Mouse (Mus musculus) naive thymus-derived CD4-positive, alpha-beta T cell, adult 2 months (primary cell): ENCODE results near the gene Tns2.
"Not testable (repeated sequence)": the region's sequence is repeated elsewhere in the genome, so short reads cannot be mapped to it uniquely, and the experiment has no call there.

Experiments
- DNase-seq: peaks from one replicate; pipeline ENCODE4 v3.0.0-alpha.2; 2011; ENCODE audit warnings: low read depth

The Tns2 gene

DNA sequence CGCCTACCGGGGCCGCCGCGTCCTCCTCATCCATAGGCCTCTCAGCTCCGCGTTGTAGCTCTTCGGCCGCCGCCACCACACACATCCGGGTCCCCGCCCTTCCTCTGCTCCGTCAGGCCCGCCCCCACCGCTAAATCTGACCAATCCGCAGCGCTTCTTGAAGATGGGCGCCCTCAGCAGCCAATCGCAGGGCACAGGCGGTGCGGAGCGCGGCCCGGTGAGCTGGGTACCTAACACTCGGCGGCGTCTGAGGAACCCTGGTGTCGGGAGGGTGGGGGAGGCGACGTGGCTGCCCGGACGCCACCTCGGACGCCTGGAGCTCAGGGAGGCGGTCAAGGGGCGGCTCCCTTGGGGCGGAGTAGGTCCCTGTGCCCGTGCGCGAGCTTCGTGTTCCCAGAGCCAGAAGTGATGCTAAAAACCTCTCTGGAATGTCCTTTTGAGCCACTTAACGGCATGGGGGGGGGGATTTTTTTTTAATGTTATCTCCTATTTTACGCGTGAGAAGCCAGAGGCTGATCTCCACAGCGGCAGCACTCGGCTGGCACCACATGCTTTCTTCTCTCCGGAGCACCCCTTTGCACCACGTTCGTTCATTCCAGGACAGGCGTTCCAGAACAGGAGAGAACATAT, 36.0 kb downstream of the Tns2 start, which contains the start of gene Spryd3:
TSS of gene Spryd3 (minus strand) at position 106 of the 630 bp plus-strand sequence.
- DNase-seq, result peak; percentile 98

DNA sequence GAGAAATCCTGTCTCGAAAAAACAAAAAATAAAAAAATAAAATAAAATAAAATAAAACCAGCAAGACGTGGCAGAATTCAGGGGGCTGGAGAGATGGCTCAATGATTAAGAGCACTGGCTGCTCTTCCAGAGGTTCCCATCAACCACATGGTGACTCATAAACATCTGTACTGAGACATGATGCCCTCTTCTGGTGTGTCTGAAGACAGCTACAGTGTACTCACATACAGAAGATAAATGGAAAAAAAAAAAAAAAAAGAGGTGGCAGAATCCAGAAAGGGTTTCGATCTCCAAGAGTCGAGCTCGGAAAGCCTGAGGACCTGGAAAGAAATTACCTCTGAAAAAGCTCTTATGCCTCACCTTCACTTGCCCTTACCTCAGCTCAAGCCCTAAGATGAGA, 40.9 kb downstream of the Tns2 start:
- DNase-seq, result no peak

- no peak for DNase-seq
Measured at GRCm38 (mm10) chr15:102142914-102143912, 43.0 kb downstream of the Tns2 start.

DNA sequence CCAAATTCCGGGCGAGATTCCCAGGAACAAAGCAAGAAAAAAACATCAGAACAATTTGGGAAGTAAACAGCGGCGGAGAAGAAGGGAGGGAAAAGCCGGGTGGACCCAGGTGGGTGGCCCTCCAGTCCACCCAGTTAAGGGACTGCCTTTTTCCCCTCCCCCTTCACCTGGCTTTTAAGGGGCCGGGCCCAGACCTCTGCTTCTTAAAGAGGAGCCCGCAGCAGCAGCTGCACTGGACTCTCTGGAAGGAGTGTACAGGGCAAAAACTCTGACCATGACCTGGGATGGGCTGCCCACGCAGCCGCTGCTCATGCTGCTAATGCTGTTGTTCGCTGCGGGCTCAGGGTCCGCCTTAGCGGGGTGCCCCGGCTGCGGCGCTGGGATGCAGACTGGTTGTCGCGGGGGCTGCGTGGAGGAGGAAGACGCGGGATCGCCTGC, 44.1 kb downstream of the Tns2 start, which contains the start of gene Igfbp6:
TSS of gene Igfbp6 (plus strand) at position 89 of the 438 bp plus-strand sequence.
- DNase-seq, result no peak

GRCm38 (mm10) chr15:102144726-102145125, 44.5 kb downstream of the Tns2 start:
- DNase-seq, result no peak

DNA sequence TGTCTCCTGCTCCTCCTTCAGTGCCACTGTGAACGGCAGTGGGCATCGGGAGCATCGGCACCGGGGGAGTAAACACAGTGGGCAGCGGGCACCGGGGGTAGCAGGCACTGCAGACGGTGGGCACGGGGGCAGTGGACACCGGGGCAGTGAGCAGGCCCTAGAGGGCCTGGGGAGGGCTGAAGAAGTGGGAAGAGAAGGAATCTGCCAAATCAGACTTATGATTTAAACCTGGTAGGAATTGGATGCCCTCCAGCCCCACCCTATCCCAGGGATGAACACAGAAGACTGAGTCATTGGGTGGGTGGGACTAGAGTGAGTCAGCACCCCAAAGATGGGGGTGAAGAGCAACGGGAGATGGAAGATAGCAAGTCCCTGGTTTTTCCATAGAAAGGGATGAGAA, 45.1 kb downstream of the Tns2 start:
- DNase-seq, result no peak

- DNase-seq, result no peak
Measured at GRCm38 (mm10) chr15:102146089-102146488, 45.9 kb downstream of the Tns2 start.

DNA sequence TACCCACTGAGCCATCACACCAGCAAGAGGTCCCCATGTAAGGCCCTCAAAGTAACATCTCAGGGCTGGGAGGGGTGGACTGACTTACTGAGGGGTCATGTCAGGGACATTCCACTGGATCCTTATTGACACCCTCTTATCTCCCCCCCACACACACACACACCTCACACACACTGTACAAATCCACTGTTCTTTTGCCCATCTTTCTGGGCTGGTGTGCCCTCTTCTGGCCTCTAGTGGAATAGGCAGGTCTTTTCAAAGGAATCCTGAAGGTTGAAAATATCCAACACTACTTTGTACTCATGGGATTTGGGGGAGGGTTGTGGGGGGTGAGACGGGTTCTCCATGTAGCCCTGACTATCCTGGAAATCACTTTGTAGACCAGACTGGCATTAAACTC, 46.7 kb downstream of the Tns2 start:
- DNase-seq, result peak; percentile 72

DNA sequence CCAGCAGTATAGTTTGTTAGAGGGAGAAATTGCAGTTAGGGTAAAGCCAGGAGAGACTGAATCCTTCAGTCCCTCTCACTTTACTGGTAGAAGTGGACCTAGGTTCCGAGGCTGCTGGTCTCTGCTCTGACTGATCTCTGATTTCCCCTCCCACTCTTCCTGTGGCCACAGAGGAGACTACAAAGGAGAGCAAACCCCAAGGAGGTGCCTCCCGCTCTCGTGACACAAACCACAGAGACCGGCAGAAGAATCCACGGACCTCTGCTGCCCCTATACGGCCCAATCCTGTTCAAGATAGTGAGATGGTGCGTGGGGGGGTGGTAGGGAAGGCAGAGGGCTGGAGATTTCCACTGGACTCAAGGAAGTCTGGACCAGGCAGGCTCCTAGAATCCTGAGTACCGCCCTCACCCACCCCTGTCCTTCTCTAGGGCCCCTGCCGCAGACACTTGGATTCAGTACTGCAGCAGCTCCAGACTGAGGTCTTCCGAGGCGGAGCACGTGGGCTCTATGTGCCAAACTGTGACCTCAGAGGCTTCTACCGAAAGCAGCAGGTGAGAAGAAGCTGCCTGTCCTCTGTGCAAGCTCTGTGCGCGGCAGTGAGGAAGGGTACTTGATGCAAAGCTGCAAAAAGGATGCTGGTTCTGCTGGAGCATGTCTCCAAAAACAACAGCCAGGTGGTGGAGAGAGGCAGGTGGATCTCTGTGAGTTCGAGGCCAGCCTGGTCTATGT, 47.6 kb downstream of the Tns2 start:
- DNase-seq, result peak; percentile 27

DNA sequence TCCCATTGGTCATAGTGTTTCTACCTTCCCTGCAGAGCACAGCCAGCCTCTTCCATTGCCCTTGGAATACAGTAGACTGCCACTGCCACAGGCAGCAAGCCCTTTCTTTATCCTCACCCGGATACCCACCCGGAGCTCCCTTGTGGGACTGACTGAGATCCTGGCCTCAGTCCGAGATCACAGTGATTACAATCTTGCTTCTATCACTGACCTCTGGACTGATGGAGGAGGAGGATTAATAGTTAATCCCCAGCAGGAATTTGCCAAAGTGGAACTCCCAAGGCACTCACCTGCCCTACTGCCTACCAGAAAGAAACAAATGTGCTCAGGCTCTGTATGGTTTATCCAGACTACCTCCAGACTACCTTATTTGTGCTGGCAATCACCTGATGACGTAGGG, 49.3 kb downstream of the Tns2 start:
- no peak for DNase-seq

- DNase-seq, result peak; percentile 36
Measured at GRCm38 (mm10) chr15:102150301-102151135, 50.3 kb downstream of the Tns2 start, which contains the start of gene Soat2. Gene Soat2, plus strand, starts transcription at chr15:102150526.

DNA sequence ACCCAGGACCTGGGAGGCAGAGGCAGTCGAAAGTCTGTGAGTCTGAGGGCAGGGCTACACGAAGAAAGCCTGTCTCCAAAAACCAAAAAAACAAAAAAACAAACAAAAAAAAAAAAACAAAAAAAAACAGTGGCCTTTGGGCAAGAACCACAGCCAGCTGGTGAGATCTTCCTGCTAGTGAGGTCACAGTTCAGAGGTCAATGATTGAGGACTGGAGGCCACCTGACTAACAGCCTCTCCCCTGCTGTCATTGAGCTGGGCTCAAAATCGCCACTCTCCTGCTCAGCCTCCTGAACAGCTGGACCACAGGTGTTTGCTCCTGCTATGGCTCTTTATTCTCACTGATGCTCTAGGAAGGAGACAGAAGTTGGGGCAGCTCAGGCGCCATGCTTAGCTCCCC, 52.4 kb downstream of the Tns2 start:
- DNase-seq, result no peak

DNA sequence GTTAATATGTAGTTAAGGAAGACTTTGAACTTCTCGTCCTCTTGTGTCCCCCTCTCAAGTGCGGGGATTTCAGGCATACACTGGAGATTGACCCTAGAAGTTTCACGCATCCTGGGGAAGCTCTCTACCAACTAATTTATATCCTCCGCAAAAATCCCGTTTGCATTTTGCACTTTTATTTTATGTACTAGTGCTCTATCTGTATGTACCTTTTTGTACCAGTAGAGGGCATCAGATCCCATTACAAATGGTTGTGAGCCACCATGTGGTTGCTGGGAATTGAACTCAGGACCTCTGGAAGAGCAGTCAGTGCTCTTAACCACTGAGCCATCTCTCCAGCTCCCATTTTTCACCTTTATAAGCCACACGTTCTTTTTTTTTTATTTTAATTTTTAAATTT, 54.8 kb downstream of the Tns2 start:
- not testable (repeated sequence) for DNase-seq

GRCm38 (mm10) chr15:102156836-102157235, 56.6 kb downstream of the Tns2 start:
- DNase-seq, result no peak

GRCm38 (mm10) chr15:102160415-102161060, 60.3 kb downstream of the Tns2 start:
- no peak for DNase-seq

GRCm38 (mm10) chr15:102163900-102164693, 63.9 kb downstream of the Tns2 start:
- no peak for DNase-seq

DNA sequence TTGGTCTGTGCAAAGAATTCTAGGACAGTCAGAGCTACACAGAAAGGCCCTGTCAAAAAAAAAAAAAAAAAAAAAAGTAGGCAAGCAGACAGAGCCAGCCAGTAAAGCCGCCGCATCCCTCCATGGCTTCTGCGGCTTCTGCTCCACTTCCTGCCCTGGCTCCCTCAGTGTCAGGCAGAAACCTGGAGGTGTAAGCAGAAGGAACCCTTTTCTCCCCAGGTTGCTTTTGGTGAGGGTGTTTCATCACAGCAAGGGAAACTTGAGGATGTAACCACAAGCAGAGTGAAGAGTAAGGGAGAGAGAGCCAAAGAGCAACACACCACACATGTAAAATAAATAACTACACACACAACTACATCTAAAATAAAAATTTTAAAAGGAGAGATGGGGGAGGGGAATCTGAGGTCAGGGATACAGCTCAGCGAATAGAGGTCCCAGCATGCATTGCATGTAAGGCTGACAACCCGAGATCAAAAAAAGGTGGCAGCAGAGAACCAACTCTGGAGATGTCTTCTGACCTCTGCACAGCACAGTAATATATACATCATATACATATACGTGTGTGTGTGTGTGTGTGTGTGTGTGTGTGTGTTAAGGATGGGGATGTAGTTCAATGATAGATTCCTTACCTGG, 65.4 kb downstream of the Tns2 start:
- peak; percentile 70 for DNase-seq
